Mouse (Mus musculus): ENCODE measurements at regions not wholly inside any gene's neighbourhood (a gene's known extent, or its start where the extent isn't known, plus 50 kb on each side); places are given as distances from the start of the nearest gene placed in this dataset.

- peak; percentile 19 for DNase-seq (ENCODE audit: extremely low read depth, low read depth, low spot score)
- WGBS = 42% methylated on average over 11 of the region's 11 CpGs
- Histone ChIP-seq H3K27me3 (ENCODE audit: control insufficient read depth, insufficient read depth, low read length) (no peaks in the 10 kb centered on the region), H3K4me3 (ENCODE audit: insufficient read depth, low read depth, low read length) (peak overlapping the region; percentile 45), H3K9ac (ENCODE audit: low read depth, low read length) (peak overlapping the region; percentile 41; the same call in 1 of the 2 replicates), H3K4me1 (ENCODE audit: control insufficient read depth, insufficient read depth, low read length) (no peaks in the 10 kb centered on the region), H3K27ac (replicated peaks; ENCODE audit: insufficient read depth, low read depth, low read length) (peak overlapping the region; percentile 74), H3K36me3 (ENCODE audit: control insufficient read depth, insufficient read depth, low read length) (no peaks in the 10 kb centered on the region), H3K79me2 (ENCODE audit: control insufficient read depth, insufficient read depth, low read length) (no peaks in the 10 kb centered on the region)
- no peak for TF ChIP-seq CTCF (IDR thresholded peaks at IDR 0.05; ENCODE audit: low read depth, low read length)
- no peak for TF ChIP-seq POLR2A (IDR thresholded peaks at IDR 0.05; ENCODE audit: extremely low read depth, insufficient read depth, low read length)
Observed at GRCm38 (mm10) chr10:117906267-117906811, 60.5 kb upstream of the Rap1b start.

GRCm38 (mm10) chr10:117908079-117908675, 62.3 kb upstream of the Rap1b start:
- DNase-seq (ENCODE audit: extremely low read depth, low read depth, low spot score) = peak; percentile 42
- H3K36me3 ChIP-seq (ENCODE audit: control insufficient read depth, insufficient read depth, low read length) = no peaks in the 10 kb centered on the region
- no peaks in the 10 kb centered on the region for H3K79me2 ChIP-seq (ENCODE audit: control insufficient read depth, insufficient read depth, low read length)
- no peaks in the 10 kb centered on the region for H3K4me1 ChIP-seq (ENCODE audit: control insufficient read depth, insufficient read depth, low read length)
- no peak overlapping the region for H3K9ac ChIP-seq (ENCODE audit: low read depth, low read length)
- 50% methylated on average over 16 of the region's 16 CpGs for WGBS
- no peak overlapping the region for H3K4me3 ChIP-seq (ENCODE audit: insufficient read depth, low read depth, low read length)
- H3K27me3 ChIP-seq (ENCODE audit: control insufficient read depth, insufficient read depth, low read length) = no peaks in the 10 kb centered on the region
- no peak overlapping the region for H3K27ac ChIP-seq (replicated peaks; ENCODE audit: insufficient read depth, low read depth, low read length)
- TF ChIP-seq CTCF (IDR thresholded peaks at IDR 0.05; ENCODE audit: low read depth, low read length) = no peak
- TF ChIP-seq POLR2A (IDR thresholded peaks at IDR 0.05; ENCODE audit: extremely low read depth, insufficient read depth, low read length) = no peak

GRCm38 (mm10) chr10:117909155-117909554, 63.3 kb upstream of the Rap1b start:
- no peaks in the 10 kb centered on the region for H3K36me3 ChIP-seq (ENCODE audit: control insufficient read depth, insufficient read depth, low read length)
- H3K9ac ChIP-seq (ENCODE audit: low read depth, low read length) = no peak overlapping the region
- no peaks in the 10 kb centered on the region for H3K79me2 ChIP-seq (ENCODE audit: control insufficient read depth, insufficient read depth, low read length)
- WGBS = 31% methylated on average over 4 of the region's 4 CpGs
- peak; percentile 21 for DNase-seq (ENCODE audit: extremely low read depth, low read depth, low spot score)
- no peak overlapping the region for H3K27ac ChIP-seq (replicated peaks; ENCODE audit: insufficient read depth, low read depth, low read length)
- H3K27me3 ChIP-seq (ENCODE audit: control insufficient read depth, insufficient read depth, low read length) = no peaks in the 10 kb centered on the region
- no peaks in the 10 kb centered on the region for H3K4me1 ChIP-seq (ENCODE audit: control insufficient read depth, insufficient read depth, low read length)
- H3K4me3 ChIP-seq (ENCODE audit: insufficient read depth, low read depth, low read length) = no peak overlapping the region
- TF ChIP-seq CTCF (IDR thresholded peaks at IDR 0.05; ENCODE audit: low read depth, low read length) (no peak), POLR2A (IDR thresholded peaks at IDR 0.05; ENCODE audit: extremely low read depth, insufficient read depth, low read length) (no peak)

- no peak overlapping the region for H3K27ac ChIP-seq (replicated peaks; ENCODE audit: insufficient read depth, low read depth, low read length)
- no peaks in the 10 kb centered on the region for H3K79me2 ChIP-seq (ENCODE audit: control insufficient read depth, insufficient read depth, low read length)
- H3K9ac ChIP-seq (ENCODE audit: low read depth, low read length) = no peak overlapping the region
- no peak overlapping the region for H3K4me3 ChIP-seq (ENCODE audit: insufficient read depth, low read depth, low read length)
- WGBS = 56% methylated on average over 11 of the region's 11 CpGs
- H3K4me1 ChIP-seq (ENCODE audit: control insufficient read depth, insufficient read depth, low read length) = no peaks in the 10 kb centered on the region
- no peaks in the 10 kb centered on the region for H3K36me3 ChIP-seq (ENCODE audit: control insufficient read depth, insufficient read depth, low read length)
- TF ChIP-seq POLR2A (IDR thresholded peaks at IDR 0.05; ENCODE audit: extremely low read depth, insufficient read depth, low read length) (no peak), CTCF (IDR thresholded peaks at IDR 0.05; ENCODE audit: low read depth, low read length) (no peak)
- H3K27me3 ChIP-seq (ENCODE audit: control insufficient read depth, insufficient read depth, low read length) = no peaks in the 10 kb centered on the region
- no peak for DNase-seq (ENCODE audit: extremely low read depth, low read depth, low spot score)
Observed at GRCm38 (mm10) chr10:117909811-117910239, 64.0 kb upstream of the Rap1b start.

GRCm38 (mm10) chr10:117910426-117910825, 64.6 kb upstream of the Rap1b start:
- 80% methylated on average over 7 of the region's 7 CpGs for WGBS
- H3K9ac ChIP-seq (ENCODE audit: low read depth, low read length) = no peak overlapping the region

More at GRCm38 (mm10) chr10:117910426-117910825, 64.6 kb upstream of the Rap1b start:
- Histone ChIP-seq H3K27ac (replicated peaks; ENCODE audit: insufficient read depth, low read depth, low read length) (no peak overlapping the region), H3K4me1 (ENCODE audit: control insufficient read depth, insufficient read depth, low read length) (no peaks in the 10 kb centered on the region), H3K79me2 (ENCODE audit: control insufficient read depth, insufficient read depth, low read length) (no peaks in the 10 kb centered on the region), H3K36me3 (ENCODE audit: control insufficient read depth, insufficient read depth, low read length) (no peaks in the 10 kb centered on the region), H3K27me3 (ENCODE audit: control insufficient read depth, insufficient read depth, low read length) (no peaks in the 10 kb centered on the region), H3K4me3 (ENCODE audit: insufficient read depth, low read depth, low read length) (no peak overlapping the region)
- no peak for TF ChIP-seq POLR2A (IDR thresholded peaks at IDR 0.05; ENCODE audit: extremely low read depth, insufficient read depth, low read length)
- TF ChIP-seq CTCF (IDR thresholded peaks at IDR 0.05; ENCODE audit: low read depth, low read length) = no peak
- no peak for DNase-seq (ENCODE audit: extremely low read depth, low read depth, low spot score)
